Mouse (Mus musculus): ENCODE measurements around the gene Plce1.

Gene Plce1

DNA sequence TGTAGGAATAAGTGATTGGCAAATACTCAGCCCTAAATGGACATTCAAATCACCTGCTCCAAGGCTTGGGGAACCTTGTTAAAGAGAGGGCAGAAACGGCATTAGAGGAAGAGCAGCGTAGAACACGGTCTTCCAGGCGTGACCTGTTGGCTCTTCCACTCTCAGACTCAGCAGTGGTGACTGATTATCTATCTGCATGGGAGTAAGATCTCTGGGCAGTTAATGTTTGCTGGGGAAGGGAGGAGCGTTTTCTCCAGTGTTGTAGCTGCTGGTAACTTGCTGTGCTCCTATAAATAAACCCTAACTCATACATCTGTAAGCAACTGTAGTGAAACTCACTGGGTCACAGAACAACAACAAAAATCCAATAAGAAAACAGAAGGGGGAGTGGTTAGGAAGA, 108.6 kb downstream of the Plce1 start:
- no peak for DNase-seq (ENCODE audit: low spot score)

GRCm38 (mm10) chr19:38589941-38590340, 109.0 kb downstream of the Plce1 start:
- DNase-seq (ENCODE audit: low spot score): no peak

DNA sequence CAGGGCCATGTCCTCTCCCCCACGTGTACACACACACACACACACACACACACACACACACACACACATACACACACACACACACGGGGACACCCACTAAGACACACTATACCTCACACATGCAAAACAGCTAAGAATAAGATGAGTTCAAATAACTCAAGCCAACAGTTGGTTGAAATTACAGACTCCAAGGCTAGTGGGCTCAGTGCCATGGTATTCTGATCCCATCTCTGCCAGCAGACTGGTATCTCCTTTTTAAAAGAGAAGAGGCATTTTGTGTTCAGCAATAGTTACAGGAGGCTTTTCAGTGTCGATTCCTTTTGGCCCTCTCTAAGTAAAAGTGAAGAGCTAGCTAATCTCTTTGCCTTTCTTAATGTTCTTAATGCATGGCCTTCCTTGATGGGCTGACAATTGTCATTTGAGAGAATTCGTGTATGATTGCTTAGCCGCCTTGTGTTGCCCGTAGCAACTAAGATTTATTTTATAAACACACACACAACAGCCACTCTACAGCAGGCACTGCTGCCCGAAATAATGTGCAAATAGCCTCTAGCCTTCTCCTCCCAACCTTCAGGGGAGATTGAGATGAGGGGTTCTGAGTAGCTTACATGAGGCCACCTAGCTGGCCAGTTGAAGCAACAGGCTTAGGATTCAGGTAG, 111.8 kb downstream of the Plce1 start:
- no peak for DNase-seq (ENCODE audit: low spot score)

DNA sequence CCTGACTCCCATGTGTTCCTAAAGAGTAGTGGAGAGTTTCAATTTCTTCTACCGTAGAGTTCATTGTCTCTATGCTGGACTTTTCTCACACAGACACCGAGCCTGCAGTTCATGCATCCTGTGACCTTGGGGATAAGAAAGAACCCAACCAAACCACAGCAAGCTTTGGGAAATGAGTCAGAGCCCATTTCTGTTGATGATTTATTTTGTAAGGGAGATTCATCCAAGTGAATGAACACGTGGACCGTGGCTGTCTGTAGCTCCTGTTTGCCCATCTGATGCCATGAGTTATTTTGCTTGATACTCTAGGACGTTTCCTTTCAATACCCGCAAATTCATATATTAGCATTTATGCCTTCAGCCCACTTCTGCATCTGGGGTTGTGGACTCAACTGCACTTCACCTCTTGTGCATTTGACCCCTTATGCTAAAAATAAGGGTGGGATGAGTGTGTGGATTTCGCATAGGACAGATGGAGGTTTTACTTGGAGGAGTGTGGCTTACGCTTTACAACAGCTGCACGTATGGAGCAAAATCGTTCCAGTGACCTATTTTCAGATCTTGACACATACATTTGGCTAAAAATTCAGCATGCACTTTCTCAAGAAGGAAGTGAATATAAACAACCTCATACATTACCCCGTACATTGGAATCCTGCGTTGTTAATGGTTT, 112.5 kb downstream of the Plce1 start:
- DNase-seq (ENCODE audit: low spot score): no peak

DNA sequence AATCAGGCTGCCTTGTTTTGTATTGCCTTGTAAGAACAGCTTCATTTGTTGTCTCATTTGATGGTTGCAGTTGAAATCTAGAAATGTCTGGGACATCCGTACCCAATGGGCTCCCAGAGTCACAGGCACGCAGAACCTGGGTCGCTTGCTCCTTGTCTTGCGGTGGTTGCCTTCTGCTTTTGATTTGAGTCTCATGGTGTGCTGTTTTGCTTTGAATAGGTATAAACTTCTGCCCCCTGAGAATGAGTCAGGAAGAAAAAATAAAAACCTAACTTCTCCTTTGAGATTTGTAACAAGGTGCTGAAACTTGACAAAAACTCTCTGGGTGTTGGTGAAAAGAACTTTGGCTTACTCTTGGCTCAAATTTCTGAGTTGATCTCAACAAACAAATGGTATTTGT, 115.2 kb downstream of the Plce1 start:
- DNase-seq (ENCODE audit: low spot score): no peak

DNA sequence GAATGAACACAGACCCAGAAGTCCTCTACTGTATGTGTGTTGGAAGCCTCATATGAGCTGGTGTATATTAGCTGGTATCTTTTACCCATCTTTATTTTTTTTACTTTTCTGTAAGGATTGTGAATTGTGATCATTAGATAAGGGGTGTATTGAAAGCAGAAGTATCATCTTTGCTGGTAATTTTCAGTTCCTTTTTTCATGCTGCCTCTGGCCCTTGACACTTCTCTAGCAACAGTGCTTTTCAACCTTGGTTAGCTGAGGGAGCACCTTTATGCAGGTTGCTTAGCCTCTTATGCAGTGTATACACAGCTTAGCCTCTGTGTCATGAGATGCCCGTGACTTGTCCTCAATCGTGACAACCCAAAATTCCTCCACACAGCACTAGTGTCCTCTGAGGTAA, 116.5 kb downstream of the Plce1 start:
- DNase-seq (ENCODE audit: low spot score): no peak

DNA sequence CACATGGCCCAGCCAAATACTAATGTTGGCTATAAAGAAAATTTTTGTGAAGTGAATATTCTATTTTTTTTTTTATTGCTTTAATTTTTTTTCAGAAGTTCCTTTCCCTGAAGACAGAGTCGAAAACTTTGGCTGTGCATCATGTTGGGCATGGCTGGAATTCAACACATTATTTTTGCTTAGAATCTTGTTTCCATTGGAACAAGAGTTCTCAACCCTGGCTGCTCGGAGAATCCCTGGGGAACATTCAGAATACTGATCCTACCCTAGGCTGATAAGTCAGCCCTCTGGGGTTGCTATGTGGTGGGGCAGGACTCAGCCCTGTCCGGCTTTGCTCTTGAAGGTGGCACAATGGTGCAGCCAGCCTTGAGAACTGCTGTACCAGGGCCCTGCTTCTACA, 118.1 kb downstream of the Plce1 start:
- DNase-seq (ENCODE audit: low spot score): no peak

- DNase-seq (ENCODE audit: low spot score): no peak
These were observed 120.2 kb downstream of the Plce1 start for GRCm38 (mm10) chr19:38601127-38601526.

GRCm38 (mm10) chr19:38602811-38603210, 121.9 kb downstream of the Plce1 start:
- peak; percentile 52 for DNase-seq (ENCODE audit: low spot score)

GRCm38 (mm10) chr19:38607236-38607635, 126.3 kb downstream of the Plce1 start:
- no peak for DNase-seq (ENCODE audit: low spot score)

DNA sequence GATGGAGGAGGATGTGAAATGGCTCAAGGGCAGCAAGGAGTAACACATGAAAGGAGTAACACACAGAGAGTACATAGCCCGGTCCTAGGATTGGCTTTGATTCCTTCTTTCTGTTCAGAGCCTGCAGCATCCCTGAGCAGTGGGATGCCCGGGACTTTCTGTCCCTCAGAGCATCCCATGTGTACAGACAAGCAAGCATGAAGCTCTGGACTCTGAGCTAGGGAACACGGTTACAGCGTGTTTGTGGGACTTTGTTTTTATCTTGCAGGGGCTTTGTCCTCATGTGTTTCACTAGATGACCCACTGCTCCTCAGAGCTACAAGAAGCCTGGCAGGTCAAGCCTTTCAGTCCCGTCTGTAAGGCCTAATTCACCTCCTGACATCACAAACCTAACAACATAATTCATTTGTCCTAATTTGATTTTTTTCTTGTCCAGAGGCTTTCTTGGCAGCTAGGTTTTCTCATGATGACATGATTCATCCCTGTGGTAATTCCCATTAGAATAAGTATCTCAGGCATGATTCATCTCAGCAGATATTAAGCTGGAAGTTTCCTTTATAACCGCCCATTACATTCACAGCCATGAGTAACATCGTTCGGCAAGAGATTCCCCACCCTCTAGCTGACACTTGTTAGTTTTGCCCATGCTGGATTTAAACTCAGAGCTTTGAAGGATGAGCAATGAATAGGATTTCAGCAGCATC, 128.2 kb downstream of the Plce1 start:
- DNase-seq (ENCODE audit: low spot score): no peak

- DNase-seq (ENCODE audit: low spot score): no peak
These were observed 129.4 kb downstream of the Plce1 start for GRCm38 (mm10) chr19:38610291-38610690.

- no peak for DNase-seq (ENCODE audit: low spot score)
These were observed 129.9 kb downstream of the Plce1 start for GRCm38 (mm10) chr19:38610809-38611208.

DNA sequence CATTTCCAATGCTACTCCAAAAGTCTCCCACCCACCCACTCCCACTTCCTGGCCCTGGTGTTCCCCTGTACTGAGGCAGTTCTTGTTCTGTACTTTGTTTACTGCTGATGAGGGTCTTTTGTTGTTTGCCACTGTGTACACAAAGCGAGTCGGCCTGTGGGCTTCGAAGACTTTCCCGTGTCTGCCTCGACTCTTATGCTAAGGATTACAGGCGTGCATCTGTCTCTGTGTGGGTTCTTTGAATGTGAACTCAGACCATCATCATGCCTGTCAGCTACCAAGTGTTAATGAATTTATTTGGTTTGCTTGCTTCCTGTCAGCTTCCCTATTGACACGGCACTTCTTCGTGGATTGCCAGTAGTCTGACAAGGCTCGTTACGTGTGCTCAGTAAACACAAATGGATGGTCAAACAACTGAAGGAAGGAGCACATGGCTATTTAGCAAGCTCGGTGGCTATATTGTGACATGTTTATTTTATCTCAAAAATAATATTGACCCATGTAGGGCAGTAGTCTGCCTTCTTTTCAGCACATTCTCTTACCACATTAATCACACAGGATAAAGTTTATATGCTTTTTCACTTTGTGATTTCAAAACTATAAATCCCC, 133.3 kb downstream of the Plce1 start:
- DNase-seq (ENCODE audit: low spot score): no peak

GRCm38 (mm10) chr19:38615356-38615755, 134.4 kb downstream of the Plce1 start:
- no peak for DNase-seq (ENCODE audit: low spot score)

- no peak for DNase-seq (ENCODE audit: low spot score)
These were observed 139.2 kb downstream of the Plce1 start for GRCm38 (mm10) chr19:38620134-38620533.

GRCm38 (mm10) chr19:38621546-38621945, 140.6 kb downstream of the Plce1 start:
- no peak for DNase-seq (ENCODE audit: low spot score)

- DNase-seq (ENCODE audit: low spot score): no peak
These were observed 145.5 kb downstream of the Plce1 start for GRCm38 (mm10) chr19:38626246-38627015.

- DNase-seq (ENCODE audit: low spot score): no peak
These were observed 146.3 kb downstream of the Plce1 start for GRCm38 (mm10) chr19:38627075-38627768.

GRCm38 (mm10) chr19:38632251-38632650, 151.3 kb downstream of the Plce1 start:
- DNase-seq (ENCODE audit: low spot score): no peak

DNA sequence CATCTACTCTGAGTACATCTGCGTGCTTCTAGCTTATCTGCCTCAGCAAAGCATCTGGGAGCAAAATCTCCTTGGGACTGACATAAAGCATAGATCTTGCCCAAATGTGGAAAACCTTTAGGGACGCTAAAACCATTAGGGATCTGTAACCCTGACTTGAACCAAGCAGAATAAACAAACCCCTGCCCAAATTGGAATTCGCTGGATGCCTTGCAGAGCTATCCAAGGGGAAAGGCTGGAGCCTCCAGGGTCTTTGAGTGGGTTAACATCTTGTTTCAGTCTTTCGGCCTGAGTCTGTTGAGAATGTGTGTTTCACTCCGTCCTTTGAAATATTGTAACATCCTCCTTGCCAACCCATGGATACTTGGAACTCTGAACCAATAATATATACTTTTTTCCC, 152.4 kb downstream of the Plce1 start:
- DNase-seq (ENCODE audit: low spot score): no peak

GRCm38 (mm10) chr19:38639050-38639449, 158.1 kb downstream of the Plce1 start:
- no peak for DNase-seq (ENCODE audit: low spot score)
